Mouse (Mus musculus) heart, postnatal 0 days (tissue): ENCODE data around the gene Comp.

Experiments
- CTCF ChIP-seq: IDR thresholded peaks from 2 replicates; pipeline ENCODE4 v1.5.1; 2016; ENCODE audit warnings: antibody characterized with exemption, control low read depth, low read depth
- EP300 ChIP-seq: IDR thresholded peaks from 2 replicates; pipeline ENCODE4 v1.6.1; 2016; ENCODE audit warnings: antibody characterized with exemption, low read depth

GRCm38 (mm10) chr8:70373397-70374317 lies at the start of gene Comp:
- TF ChIP-seq EP300 (no peak), CTCF (no peak)
